Mouse (Mus musculus) 416B (cell line): ENCODE measurements at regions not wholly inside any gene's neighbourhood (a gene's known extent, or its start where the extent isn't known, plus 50 kb on each side); places are given as distances from the start of the nearest gene placed in this dataset.
A peak's percentile ranks its signal among the peaks of the same experiment; 100 is the strongest.

ENCODE experiments used
- DNase-seq: peaks from one replicate; pipeline ENCODE4 v3.0.0; 2011; ENCODE audit warnings: low read depth

DNA sequence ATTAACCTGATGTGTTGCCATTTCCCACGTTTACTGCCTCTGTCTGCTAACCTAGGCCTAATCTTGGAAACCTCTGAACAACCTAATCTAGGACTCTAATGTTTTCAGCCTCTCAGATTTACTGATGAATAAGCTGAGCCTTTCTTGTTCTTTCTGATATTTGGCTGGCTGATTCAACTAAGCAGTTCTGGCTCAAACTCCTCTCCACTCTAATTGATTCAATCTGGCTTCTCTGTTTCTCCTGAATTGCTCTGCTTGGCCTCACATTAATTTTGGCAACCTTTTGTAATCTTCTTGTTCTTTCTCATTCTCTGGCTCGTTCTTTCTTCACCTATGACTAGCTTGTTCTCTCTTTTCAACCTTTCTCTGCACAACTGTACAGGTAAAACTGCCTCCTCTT is 1561.2 kb upstream of the Zeb2 start:
- no peak for DNase-seq

DNA sequence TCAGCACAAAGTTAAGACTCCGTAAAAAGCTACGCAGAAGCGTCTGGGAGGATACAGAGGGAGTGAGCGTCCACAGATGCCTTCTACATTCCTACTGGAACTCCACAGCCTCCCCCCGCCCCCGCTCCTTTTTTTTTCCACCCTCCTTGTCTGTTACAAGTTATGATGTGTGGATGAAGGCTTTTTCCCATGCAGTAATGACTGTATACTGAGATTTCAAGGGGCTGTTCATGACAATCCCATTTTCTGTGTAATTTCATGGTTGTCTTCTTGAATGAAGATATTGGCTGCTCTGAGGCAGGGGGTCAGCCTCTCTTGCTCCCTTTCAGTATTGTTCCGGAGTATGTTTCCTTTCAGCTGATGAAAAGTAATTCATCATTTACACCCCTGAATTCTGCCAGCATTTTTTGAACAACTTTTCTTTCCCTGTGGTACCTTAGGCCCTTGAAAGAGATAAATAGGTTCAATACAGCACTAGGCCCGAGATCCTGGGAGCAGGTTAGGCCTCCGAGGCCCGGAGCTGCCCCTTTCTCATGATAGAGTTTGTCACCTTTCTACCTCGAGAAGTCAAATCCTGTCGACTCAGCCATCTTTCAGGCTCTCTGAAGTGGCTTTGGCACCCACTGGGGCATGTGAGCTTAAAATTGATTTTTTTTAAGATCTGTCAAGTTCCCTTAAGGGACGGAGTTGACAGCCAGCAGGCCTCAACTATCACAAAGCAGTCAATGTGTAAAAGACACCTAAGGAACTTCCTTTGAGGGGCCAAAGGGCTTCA is 1552.5 kb upstream of the Zeb2 start:
- DNase-seq: no peak

DNA sequence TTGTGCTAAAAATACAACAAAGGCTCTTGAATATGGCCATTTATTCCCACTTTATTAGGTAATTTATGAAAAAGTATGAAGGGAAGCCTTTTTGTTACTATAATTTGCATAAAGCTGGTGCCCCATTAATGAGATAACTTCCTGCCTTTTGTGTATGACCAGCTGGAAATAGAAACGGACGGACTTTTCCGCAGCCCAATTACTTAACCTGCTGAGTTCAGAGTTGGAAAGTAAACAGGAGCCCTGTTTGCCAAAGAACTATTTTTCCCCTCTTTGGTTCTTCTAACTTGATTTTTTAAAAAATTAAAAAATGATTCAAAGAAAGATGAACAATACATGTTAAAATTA is 1549.8 kb upstream of the Zeb2 start:
- no peak for DNase-seq

DNA sequence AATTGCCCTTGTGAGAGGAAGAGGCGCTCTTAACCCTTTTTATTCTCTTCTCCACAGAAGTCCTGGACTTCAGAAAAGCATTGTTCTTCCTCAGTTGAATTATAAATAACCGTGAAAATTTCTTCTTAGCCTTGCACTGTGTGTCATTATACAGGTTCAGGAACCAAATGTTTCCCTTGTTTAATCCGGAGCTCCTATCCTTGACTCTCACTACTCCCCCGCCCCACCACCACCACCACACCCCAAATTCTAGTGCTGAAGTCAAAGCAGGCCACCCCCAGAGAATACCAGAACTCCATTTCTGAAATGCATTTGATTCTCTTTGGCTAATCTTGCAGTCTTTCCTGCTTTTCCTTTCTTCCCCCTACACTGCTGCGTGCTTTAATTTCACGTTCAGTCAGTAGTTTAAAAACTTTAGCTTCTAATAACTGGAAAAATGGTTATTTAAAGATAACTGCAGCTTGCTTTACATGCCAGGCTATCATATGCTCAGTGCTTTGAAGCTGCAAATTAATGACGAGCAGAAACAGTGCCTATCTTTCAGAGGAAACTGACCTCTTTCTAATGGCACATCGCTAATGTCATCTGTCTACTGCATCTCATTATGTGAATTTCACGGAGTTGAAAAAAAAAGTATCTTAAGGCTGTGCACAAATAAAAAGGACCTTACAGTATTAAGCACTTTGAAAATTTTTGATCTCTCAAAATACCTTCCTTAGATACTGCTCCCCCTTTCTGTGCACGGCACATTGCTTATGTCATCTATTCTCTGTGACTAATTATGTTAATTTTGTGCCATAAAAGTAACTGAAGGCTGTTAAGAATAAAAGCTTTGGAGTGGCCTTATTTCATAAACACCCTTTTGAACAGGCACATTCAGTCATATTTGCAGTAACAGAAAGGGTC is 1549.1 kb upstream of the Zeb2 start:
- DNase-seq: no peak

DNA sequence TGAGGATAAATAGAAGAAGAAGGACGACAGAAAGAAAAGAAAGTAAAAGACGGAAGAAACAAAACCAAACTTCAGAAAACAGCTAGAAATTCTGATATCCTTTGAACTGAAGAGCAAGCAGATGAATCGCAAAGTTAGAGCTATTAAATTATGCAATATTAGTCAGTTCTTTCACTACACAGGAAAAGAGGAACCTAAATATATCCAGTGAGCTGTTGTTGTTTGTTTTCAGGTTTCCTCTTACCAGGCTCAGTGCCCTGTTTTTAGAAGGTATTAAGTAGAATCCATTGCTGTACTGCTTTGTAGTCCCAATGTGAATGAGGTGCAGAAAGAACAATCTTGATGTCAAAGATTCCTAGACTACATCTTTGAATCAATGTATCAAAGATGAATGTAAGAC is 1544.7 kb upstream of the Zeb2 start:
- DNase-seq: peak; percentile 57

DNA sequence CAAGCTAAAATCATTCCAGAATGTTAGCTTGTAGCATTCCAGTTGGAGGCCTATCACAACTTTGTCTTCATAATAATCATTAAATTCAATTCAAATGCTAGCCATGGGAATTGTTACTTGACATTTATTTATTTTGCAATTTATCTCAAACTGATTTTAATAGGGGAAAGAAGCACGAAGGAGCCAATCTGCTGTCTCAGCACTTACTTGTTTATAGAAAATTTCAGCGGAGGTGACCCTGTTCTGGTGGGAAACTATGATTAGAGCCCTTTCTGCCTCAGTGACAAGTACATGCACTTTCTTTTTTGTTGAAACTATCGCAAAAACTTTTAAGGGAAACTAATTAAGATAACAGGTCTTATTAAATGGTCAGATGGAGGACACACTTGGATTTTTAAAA is 1543.4 kb upstream of the Zeb2 start:
- DNase-seq: no peak

DNA sequence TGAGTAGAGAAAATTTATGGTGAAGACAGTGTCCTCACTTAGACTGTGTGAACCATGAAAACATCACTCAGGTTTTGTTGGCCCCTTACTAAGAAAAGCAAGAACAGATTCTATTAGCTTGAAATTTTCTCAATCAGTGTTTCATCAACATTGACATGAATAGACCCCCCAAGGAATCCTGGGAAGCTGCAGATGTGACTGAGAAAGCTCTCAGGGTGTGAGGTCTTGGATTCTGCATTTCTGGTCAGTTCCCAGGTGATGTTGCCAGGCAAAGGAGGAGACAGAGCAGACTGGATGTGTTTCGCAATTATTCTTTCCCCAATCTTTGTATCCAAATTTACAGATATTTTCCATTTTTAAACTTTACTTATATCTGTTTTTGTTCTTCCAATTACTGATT is 1538.1 kb upstream of the Zeb2 start:
- DNase-seq: no peak

DNA sequence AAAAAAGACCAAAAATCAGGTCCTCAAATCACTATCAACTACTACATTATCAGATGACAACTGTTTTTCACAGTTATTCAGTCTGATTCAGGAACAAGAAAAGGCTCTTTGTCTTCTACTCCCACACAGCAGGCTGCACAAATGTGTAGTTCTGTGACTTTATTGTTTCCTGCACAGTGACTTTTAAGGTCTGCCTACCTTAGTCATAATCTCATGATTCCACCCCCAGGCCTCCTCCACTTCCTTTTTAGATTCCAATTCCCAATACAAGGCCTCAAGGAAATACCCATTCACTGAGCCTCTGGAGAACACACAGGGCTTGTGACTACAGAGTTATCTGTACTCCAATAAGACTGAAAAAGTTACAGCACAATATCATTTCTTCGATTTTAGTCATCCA is 1535.4 kb upstream of the Zeb2 start:
- no peak for DNase-seq

DNA sequence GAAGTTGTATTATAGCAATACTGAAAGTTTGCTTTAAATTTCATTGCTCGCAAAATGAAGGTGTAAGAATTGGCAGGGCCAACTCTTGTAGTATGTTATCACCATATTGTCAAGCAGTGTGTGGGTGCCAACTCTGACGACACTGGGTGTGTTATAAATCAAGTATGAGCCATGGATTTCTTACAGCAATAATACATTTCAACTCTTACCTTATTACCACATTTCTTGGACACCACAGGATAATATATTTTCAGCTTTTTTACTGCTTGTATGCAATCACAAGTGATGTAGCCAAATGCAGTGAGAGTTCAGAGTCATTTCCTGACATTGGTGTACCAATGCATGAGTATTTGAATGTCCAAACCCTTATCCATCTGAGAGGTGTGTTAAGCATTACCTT is 1529.2 kb upstream of the Zeb2 start:
- no peak for DNase-seq

DNA sequence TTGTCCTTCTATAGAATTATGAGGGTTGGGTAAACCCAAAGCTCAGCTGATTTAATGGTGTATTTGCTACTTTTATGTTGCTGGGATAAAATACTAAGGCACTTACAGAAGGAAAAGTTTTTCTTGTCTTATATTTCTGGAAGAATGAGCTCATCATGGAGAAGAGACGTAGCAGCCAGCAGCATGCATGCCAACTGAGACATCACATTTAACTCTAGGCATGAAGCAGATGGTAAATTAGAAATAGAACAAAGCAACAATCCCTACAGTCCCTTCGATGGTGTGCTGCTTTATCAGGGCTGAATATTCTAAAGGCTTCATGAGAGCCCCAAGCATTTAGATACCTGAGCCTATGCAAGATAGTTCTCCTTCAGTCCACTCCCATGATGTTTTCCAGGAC is 1492.0 kb upstream of the Zeb2 start:
- DNase-seq: no peak

DNA sequence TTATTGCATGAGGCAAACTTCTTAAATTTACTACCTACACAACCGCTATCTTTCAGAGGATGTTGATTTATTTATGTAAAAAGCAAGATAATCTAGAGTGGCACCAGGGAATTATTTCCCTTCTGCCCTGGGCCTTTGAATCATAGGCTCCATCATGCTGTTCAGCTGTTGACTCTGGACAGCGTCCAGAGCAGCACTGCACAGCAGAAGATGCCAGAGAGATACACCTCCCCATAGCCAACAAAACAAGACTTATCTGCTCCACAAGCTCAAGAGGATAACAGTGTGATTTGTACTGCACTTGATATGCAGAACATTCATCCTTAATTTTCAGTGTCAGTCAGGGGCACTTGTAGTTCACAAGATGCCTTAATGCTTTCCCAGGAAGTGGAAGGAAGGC is 1464.6 kb upstream of the Zeb2 start:
- DNase-seq: no peak

DNA sequence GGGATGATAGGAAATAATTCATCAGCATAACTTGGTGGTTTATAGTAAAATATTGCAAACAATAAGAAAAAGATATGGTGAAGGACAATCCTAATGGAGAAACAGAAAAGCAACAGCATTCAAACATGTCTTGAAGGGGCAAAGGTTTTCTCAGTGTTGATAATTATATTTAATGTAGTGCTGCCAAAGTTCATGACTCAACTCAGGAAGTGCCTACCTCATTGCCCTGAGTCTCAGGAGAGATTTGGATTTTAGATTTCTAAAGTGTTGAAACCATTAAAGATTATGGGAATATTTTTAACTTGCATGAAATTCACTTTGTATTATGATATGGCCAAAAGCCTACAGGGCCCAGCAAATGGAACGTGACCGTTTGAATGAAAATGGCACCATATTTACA is 1453.2 kb upstream of the Zeb2 start:
- DNase-seq: peak; percentile 16

DNA sequence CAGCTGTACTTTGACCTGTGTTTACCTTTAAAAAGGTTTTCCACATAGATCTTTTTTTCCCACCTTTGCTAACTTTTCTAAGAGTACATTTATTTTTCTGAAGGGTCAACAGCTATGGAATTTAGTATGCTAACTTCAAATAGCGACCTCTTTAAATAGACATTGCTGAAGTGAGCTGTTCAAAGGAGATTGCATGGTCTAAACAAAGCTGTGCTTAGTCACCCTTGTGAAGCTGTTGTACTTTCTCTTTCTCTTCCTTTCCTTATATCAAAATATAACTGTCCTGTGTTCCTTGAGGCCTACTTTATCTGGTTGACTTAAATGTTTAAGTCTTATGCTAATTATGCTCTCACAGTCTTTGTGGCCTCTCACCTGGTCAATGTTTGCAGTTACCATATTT is 1416.2 kb upstream of the Zeb2 start:
- peak; percentile 27 for DNase-seq

DNA sequence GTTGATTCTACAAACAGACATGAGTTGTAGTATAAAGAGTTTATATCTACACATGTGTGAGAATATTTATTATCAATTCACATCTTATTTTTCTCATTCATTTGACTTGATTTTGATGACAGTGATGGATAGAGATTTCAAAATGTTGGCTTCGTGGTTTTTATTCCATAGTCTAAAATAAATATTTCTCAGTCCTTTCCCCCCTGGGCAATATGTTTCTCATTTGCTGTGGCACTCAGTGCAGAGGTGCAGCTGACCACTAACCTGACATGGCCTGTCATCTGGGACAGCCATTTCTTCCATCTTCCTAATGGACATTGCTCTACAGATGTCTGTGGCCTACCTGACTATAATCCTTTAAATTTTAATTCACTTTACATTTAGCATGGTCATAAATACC is 1413.5 kb upstream of the Zeb2 start:
- DNase-seq: no peak

DNA sequence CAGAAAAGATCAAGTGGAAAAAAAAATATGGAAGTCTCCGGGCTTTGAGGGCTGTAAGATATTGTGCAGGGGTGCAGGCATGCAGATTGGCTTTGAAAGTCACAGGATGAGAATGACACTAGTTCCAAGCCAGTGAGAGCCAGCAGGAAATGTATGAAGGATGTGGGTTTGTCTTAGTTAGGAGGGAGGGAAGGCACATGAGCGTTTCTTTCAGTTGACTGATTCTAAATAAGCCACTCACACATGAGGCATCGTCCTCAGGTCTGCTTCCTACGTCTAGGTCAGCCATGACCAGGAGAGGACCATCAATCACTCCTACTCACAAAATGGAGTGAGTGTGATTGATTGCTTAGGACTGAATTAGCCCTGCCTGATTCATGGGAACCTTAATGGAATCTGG is 1408.0 kb upstream of the Zeb2 start:
- DNase-seq: peak; percentile 56

DNA sequence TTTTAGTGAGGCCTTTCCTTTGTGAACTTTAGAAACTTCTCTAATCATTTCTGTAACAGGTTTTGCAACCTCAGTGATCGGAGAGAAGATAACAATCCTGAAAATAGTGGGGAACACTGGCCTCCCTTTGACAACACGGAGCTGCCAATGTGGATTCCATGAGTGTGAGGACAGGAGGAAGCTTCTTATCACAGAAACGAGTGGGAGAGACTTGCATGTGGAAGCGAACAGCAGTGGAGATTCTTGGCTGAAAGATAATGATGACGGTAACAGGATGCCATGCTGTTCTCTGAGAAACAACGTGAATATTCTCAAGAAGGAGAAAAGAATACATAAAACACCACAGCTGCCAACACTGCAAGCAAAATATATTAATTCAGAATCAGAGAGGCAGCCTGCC is 1407.4 kb upstream of the Zeb2 start:
- DNase-seq: no peak

DNA sequence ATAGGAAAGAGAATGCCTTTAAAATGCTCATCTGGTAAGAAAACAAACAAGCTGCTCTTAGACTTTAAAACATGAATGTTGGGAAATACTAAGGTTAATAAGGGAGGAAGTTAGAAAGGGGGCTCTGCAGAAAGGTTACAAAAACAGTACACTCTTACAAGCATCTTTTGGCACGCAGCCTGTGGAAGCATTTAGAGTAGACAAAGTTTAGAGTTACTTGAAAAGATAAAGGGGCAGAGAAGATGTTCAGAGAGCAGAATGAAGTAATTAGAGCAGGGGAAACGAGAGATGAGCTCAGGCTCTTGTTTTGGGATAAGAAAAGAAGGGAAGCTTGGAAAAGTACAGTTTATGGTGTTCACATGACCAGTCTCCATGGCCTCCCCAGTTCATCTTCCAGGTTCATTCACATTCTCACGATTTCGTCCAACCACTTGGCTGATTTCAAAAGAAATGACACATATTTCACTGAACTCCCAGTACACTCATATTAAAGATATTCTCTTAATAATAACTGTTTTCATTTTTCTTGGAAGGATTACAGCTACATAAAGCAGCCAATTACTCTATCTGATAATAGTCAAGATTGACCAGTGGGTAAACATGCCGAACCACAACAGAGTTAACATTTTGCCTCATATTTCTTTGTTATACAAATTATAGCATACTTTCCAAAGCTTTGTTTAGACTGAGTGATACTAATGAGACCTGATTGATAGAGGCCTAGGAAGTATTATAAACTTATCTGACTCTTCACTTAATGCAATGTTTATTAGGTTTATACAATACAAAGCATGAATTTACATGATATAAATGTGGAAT is 1404.2 kb upstream of the Zeb2 start:
- DNase-seq: no peak

DNA sequence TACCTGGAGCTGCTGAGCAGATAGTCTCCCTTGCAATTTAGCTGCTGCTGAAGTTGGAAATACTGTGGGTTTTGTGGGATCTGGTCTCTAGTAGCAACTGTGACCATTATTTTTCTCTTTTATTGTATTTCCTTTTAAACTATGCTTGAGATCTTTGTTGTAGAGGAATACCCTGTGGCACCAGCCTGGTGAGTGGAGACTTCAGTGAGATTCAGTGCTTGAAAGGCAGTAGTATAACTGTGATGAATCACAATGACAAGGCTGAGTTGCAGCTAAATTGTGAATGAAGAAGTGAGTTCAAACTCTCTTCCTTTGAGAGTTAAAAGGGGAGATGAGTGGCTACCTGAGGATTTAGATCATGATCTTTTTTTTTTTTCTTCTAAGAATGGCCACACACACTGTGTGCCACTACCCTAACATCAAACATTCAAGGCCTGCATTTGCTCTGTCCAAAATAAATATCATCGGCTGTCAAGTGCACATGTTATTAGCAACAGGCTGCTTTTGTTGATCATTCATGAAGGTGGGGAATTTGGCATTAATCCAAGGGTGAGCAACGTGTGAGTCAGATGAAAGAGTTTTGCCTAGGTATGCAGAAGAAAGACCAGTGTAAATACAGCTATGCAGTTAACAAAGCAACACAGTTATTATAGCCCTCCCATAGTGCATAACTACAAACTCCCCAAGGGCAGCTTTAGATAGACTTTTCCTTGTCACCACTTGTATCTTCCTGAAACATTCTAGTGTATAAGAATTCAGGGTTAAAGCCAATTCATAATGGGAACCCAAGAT is 1395.2 kb upstream of the Zeb2 start:
- no peak for DNase-seq

DNA sequence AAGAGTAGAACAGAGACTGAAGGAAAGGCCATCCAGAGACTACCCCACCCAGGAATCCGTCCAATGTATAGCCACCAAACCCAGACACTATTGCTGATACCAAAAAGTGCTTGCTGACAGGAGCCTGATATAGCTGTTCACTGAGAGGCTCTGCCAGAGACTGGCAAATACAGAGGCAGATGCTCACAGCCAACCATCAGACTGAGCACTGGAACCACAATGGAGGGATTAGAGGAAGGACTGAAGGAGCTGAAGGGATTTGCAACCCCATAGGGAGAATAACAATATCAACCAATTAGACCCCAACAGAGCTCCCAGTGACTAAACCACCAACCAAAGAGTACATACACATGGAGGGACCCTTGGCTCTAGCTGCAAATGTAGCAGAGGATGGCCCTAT is 1389.8 kb upstream of the Zeb2 start:
- no peak for DNase-seq

DNA sequence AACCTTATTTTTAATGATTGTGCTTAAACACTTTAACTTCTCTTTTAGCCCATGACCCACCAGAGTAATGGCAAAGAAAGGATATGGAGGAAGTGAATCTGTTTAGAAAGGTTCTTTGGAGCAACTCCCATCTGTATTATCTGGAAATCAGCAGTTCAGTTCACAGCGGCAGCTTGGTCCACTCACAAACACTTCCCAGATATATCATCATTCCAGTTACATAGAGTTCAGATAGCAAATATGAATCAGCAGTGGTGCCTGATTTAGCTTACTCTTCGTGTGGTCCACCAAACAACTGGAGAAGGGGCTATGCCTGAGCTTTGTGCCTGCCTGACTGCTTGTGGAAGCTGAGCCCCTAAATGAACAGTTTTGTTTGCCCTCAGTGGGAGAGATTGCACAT is 1385.9 kb upstream of the Zeb2 start:
- no peak for DNase-seq

DNA sequence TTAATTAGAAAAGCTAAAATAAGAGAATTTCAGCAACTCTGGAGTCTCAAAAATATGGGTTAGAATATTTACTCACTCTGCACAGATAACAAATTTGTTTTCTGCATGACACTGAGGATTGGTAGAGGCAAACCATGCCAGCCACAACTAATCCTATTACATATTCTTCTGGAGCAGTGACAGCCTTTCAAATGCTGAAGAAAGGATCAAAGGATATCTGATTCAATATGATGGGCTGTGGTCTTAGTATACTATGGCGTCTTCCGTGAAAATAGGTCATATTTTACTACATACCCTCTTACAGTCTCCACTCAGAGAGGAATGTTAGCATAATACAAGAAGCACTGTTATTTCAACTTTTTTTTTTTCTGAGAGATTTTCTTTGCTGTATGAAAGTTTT is 1375.1 kb upstream of the Zeb2 start:
- DNase-seq: no peak

DNA sequence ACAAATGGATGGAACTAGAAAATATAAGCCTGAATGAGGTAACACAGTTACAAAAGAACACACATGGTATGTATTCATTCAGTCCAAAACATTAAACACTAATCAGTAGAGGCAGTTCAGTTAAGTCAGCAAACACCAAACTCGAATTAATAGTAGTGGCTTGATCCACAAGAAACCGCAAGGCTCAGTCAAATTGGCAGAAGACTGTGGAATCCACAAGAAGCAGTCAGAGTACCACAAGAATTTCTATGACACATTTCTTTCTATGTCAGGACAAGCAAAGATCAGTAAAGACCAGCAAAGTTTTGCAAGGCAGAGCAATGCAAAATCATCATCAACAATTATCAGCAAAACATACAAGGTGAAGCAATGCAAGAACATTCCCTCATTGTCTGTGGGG is 1373.9 kb upstream of the Zeb2 start:
- no peak for DNase-seq
